Mouse (Mus musculus): ENCODE data around the gene Zfp169.
"Not testable (repeated sequence)": the region's sequence is repeated elsewhere in the genome, so short reads cannot be mapped to it uniquely, and the experiment has no call there.

The Zfp169 gene

GRCm38 (mm10) chr13:48513003-48513929 is at the start of gene Zfp169, which contains the start of gene A830005F24Rik:
Gene Zfp169 (minus strand): TSS chr13:48513451.
Gene A830005F24Rik (plus strand): TSS chr13:48513570.
- DNase-seq, result peak; percentile 93

- DNase-seq, result no peak
Observed at GRCm38 (mm10) chr13:48562336-48562735, 49.1 kb upstream of the Zfp169 start.

- no peak for DNase-seq
Observed at GRCm38 (mm10) chr13:48561481-48561880, 48.2 kb upstream of the Zfp169 start.

- DNase-seq, result no peak
Observed at GRCm38 (mm10) chr13:48555976-48556375, 42.7 kb upstream of the Zfp169 start.

- DNase-seq, result no peak
Observed at GRCm38 (mm10) chr13:48554552-48554951, 41.3 kb upstream of the Zfp169 start.

GRCm38 (mm10) chr13:48553511-48553910 is 40.3 kb upstream of the Zfp169 start:
- no peak for DNase-seq

- peak; percentile 91 for DNase-seq
Observed at GRCm38 (mm10) chr13:48552181-48553090, 39.2 kb upstream of the Zfp169 start.

- DNase-seq, result no peak
Observed at GRCm38 (mm10) chr13:48548296-48548695, 35.0 kb upstream of the Zfp169 start.

- DNase-seq, result no peak
Observed at GRCm38 (mm10) chr13:48547623-48548022, 34.4 kb upstream of the Zfp169 start.

- peak; percentile 100 for DNase-seq
Observed at GRCm38 (mm10) chr13:48546330-48546917, 33.2 kb upstream of the Zfp169 start.

GRCm38 (mm10) chr13:48545476-48546281 is 32.4 kb upstream of the Zfp169 start:
- DNase-seq, result peak; percentile 97

- DNase-seq, result no peak
Observed at GRCm38 (mm10) chr13:48544867-48545266, 31.6 kb upstream of the Zfp169 start.

GRCm38 (mm10) chr13:48544391-48544790 is 31.1 kb upstream of the Zfp169 start:
- no peak for DNase-seq

- DNase-seq, result no peak
Observed at GRCm38 (mm10) chr13:48540488-48540887, 27.2 kb upstream of the Zfp169 start.

- DNase-seq, result no peak
Observed at GRCm38 (mm10) chr13:48533441-48533840, 20.2 kb upstream of the Zfp169 start.

- DNase-seq, result no peak
Observed at GRCm38 (mm10) chr13:48531448-48531847, 18.2 kb upstream of the Zfp169 start.

- no peak for DNase-seq
Observed at GRCm38 (mm10) chr13:48530685-48531084, 17.4 kb upstream of the Zfp169 start.

- DNase-seq, result no peak
Observed at GRCm38 (mm10) chr13:48529028-48529427, 15.8 kb upstream of the Zfp169 start.

GRCm38 (mm10) chr13:48528123-48528871 is 15.0 kb upstream of the Zfp169 start:
- peak; percentile 66 for DNase-seq

GRCm38 (mm10) chr13:48525745-48526144 is 12.5 kb upstream of the Zfp169 start:
- no peak for DNase-seq

GRCm38 (mm10) chr13:48519122-48519521 is 5.9 kb upstream of the Zfp169 start:
- not testable (repeated sequence) for DNase-seq
